Mouse (Mus musculus) left cerebral cortex, adult 9 months (tissue): Measurements from ENCODE around the gene Grrp1.
"Not testable (repeated sequence)": the region's sequence is repeated elsewhere in the genome, so short reads cannot be mapped to it uniquely, and the experiment has no call there.

ENCODE experiments used
- DNase-seq, 2 experiments: peaks; one replicate each; pipeline ENCODE4 v3.0.0; 2022; ENCODE audit warnings: low spot score in 2 of 2

The Grrp1 gene

GRCm38 (mm10) chr4:134269622-134270021 is 15.7 kb upstream of the Grrp1 start:
- not testable (repeated sequence) for DNase-seq

DNA sequence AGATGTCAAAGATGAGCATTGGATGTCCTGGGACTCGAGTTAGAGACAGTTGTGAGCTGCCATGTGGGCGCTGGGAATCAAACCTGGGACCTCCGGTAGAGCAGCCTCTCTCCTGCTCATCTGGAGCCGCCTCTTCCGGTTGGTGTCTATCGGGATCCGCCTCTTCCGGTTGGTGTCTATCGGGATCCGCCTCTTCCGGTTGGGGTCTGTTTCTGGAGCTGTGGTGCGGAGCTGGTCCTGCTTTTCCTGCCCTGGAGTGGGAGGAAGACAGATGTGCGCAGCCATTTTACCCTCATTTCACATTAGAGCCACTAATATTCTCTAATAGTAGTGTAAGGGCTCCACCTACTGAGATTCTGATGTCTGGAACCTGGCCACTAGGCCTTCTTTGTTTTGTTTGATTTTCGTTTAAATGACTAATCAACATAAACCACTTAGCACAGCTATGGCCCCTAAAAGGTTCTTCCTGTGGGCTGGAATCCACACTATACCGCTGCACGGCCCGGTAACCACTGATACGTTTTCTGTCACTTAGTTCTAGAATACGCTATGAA is 14.3 kb upstream of the Grrp1 start:
- DNase-seq, result no peak

DNA sequence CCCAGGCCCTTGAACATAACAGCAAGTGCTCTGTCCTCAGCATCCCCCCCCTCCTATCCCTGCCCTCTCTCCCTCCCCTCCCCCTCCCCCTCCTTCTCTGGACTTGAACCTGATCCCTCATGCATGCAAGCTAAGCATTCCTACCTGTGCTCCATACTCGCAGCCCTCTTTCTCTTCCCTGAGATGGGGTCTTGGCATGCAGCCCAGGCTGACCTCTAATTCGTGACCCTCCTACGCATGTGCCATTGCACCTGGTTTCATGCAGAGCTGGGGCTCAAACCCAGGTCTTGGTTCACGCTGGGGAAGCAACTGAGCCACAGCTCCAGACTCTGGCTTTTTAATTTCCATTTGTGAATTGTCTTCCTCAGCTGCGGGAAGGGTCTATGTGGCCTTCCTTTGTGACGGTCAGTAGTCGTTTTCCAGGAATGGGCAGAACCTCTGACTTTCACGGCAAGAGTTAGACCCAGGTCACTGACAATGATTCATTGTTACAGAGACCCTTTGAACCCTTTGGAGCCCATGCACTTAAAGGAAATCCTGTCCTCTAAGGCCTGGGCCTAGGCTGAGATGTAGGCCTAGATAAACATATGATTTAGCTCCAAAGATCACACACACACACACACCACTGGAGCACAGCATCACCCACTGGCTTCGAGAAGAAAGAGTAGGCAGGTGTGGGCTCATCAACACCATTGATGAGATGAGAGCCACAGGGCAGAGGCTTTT is 12.1 kb upstream of the Grrp1 start:
- DNase-seq, result no peak

- DNase-seq, result peak in 1 of 2 experiments; percentile 55
Observed at GRCm38 (mm10) chr4:134263191-134263590, 9.3 kb upstream of the Grrp1 start.

DNA sequence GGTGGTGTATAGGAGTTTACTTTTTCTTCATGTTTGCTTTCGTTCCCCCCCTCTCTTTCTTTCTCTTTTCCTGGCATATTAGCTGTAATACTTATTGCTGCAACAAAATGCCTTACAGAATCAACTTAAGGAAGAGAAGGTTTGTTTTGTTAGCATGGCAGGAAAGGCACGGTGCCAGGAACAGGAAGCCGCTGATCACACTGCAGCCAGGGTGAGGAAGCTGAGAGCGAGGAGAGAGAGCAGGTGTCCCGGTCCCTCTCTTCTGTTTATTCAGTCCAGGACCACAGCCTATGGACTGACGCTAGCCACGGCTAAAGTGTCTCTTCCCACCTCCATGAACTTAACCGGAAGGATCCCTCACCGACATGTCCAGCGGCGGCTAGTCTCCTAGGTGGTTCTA is 4.4 kb upstream of the Grrp1 start:
- no peak for DNase-seq

- no peak for DNase-seq
Observed at GRCm38 (mm10) chr4:134257198-134258009, 3.5 kb upstream of the Grrp1 start.

DNA sequence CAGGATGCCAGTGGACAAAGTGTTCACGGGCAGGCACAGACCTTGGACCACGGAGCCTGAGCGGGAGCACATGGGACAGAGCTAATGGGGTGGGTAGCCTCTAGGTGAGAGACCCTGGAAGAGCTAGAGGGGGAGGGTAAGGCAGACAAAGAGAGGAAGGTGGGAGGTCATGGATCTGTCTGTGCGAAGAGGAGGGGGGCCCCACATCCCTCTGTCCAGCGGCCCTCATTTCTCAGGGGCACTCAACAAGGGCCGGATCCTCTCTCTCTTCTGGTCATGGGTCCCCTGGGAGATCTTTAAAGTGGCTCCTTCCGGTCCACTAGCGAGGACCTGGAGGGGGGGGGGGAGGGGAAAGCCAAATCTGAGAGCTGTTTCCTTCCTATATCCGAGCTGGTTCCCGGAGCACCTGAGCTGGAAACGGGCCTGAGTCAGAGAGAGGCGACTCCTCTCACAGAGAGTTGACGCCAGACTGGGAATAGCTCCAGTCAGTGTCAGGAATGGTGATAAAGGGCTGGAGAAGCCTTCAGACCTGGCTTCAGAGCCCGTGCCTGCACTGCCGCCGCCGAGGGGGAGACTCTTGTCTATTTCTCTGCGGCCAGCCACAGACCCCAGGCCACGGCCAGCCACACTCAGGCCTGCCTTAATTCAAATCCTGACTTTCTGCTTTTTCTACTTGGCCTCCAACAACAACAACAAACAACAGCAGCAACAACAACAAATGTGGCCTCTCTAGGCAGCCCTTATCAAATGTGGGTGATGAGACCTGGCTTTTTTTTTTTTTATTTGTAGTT is 2.7 kb upstream of the Grrp1 start:
- no peak for DNase-seq

DNA sequence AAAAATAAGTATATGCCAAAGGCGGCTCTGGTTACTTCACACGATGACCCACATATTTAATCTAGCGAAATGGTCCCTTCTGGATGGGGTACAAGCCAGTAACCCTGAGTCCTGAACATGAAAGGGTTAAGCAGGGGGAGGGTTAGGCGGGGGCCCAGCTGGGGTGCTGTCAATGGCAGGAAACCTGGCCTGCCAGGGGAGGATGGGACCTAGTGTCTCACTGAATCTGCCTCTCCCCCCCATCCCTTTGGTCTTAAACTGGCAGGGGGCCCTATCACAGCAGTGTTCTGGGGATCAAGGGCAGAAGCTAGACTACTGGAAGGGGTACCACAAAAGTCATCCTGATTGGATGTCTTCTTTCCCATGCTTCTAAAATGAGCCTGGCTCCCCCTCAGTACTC is 1.9 kb upstream of the Grrp1 start:
- no peak for DNase-seq

GRCm38 (mm10) chr4:134254835-134255234 is 929 bp upstream of the Grrp1 start:
- no peak for DNase-seq

GRCm38 (mm10) chr4:134252911-134253721 is 790 bp downstream of the Grrp1 start:
- DNase-seq, result no peak

DNA sequence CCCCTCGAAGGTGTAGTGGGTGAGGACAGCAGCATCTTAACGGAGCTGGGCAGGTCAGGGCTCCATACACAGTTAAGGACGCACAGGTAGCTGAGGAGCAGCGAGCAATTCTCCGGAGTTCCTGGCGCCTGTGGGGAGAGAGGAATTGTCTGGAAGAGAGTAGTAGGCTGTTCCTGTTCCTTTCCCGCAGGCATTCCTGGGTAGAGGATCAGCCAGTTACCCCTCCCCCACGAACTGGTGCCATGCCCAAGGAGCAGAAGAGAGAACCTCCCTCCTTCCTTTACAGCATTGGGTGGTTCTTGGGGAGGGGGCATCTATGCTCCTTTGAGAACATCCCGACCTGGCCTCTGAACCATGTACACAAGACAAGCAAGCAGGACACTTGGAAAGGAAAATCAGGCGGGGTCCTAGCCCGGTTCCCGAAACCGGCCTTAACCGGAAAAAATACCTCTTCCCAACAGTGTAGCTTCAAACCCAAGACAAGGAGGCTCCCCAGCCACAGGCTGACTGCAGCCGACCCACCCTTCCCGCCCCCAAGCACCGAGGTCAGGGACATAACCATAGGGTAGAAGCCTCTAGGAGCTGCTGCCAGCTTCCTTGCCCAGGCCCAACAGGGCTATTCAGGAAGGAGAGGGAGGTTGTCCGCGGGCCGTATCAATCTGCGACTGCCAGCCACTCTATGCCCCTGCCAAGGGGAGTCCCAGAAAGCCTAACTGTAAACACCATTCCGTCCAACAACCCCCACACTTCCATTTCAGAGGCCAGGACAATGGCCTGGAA is 1.6 kb downstream of the Grrp1 start:
- no peak for DNase-seq

DNA sequence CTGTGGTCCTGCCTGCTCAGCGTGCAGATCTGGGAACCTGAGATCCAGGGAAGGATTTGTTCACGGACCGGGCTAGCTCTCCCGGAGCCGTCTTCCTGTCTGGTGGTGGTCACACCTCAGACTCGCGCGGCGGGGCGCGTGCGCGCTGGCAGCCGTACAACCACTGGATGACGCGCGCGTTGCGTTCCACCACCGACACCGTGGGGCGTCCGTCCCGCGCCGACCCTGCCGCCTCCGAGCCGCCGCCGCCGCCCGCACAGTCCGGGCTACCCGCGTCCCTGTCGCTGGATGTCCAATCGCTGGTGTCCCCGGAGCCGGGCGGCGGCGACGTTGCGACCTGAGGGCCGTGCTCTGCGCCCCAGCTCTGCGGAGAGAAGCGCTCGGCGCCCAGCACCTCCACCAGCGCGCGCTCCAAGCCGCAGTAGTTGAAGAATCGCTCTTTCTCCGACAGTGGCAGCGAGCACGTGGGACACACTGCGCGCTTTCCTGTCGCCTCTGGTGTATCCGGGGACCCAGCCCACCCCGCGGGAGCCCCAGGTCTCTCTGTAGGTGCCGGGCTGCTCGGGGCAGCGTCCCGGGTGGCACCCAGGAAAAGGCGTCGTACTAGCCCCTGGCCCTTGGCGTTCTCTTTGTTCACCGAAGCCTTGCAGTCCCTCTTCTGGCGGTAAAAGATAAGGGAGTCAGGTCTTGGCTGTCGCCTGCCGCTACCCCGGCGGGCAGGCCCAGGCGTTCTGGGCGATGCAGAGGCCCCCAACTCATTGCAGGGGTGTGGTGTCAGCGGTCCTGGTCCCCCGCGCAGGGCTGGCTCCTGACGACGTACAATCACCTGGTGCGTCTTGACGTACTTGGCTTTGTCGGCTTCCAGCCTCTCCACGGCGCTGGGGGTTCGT is 2.4 kb downstream of the Grrp1 start:
- DNase-seq, result peak in 1 of 2 experiments; percentile 39

- DNase-seq, result no peak
Observed at GRCm38 (mm10) chr4:134250930-134251240, 3.0 kb downstream of the Grrp1 start.

DNA sequence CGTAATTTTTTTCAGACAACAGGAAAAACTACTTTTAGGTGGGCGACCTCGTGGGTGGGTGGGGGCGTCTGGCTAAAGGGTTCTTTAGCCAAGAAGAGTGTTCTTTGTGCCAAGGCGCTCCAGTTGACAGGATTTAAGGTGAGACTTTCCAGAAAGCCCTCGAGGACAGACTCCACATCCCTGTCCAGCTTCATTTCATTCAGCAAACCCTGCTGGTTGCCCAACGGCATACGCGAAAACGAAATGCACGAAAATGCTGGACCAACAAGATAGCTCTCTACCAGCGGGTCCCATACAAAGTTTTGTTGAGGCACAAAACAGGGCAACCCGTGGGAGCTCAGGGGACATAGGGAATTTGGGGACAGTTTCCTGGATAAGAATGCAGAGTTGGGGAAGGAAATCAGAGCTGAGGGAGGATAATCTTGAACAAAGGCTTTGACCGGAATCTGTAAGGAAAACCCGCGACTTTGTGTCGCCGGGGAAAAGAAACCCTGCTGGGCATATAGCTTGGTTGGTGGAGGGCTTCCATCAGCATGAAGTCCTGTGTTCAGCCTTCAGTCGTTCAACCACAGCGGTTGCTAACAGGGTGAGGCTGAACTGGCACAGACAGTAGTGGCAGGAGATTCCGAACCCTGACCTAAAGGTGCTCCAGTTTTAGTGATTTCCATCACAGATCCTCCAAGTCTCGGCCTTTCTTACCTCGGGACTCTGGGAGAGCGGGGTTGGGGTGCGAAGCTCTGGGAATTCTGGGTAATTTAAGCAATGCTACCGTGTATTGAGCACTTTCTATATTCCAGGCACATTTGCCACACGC is 3.6 kb downstream of the Grrp1 start:
- DNase-seq, result no peak

GRCm38 (mm10) chr4:134249651-134250050 is 4.3 kb downstream of the Grrp1 start:
- peak in 1 of 2 experiments; percentile 44 for DNase-seq

GRCm38 (mm10) chr4:134246719-134247258 is 7.1 kb downstream of the Grrp1 start, which contains the start of gene Gm30191:
Gene Gm30191 (plus strand): TSS chr4:134246935.
- DNase-seq, result no peak

- no peak for DNase-seq
Observed at GRCm38 (mm10) chr4:134246256-134246655, 7.7 kb downstream of the Grrp1 start.

DNA sequence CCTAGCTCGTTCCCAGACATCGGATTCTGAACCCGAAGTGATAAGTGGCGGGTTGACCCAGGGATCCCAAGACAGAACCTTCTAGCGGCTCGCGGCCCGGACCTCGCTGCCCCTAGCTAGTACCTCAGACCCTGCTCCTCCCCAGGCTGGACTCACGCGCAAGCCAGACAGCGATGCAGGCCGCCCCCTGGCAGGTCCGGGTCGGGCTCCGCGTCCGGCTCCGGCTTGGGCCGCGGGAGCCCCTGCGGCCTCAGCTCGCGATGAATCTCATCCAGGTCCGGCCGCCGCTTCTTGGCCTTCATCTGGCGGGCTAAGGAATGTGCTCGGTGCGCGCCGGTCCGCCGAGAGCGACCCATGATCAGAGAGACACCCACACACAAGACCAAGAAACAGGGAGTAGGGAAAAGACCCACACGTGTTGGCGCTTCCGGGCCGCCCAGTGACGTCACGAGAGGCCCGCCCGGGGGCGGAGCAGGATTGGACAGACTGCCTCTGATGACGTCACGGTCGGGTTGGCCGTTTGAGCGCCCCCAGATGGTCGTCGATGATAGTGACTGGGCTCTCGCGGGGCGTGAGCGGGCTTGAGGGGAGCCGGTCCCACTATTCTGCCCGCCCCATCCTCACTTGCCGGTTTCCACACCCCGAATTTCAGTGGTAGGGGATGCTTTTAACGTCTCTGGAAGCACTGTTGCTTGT is 8.6 kb downstream of the Grrp1 start, which contains the start of gene Zfp593:
Zfp593 (minus strand) TSS at position 445 of the 696 bp plus-strand sequence.
- DNase-seq, result peak; percentile 83 to 95
